Mouse (Mus musculus) midbrain, embryonic 16.5 days (tissue): Measurements from ENCODE around the gene Parvb. TPM values are rescaled to one million over a fixed set of nuclear protein-coding genes. Genes with fewer than 3 reads are reported as not detected.

Source experiments
- ATAC-seq: fragments of 200-750 bp; cut with Nextera tagmentation; 2 replicates; pipeline ENCODE4 v1.8.0; 2017; ENCODE audit warnings: moderate TSS enrichment
- H3K27ac ChIP-seq: fragments of 300-500 bp; sonication (generic); 2 replicates; pipeline ENCODE4 v1.5.1; 2014; ENCODE audit warnings: mild to moderate bottlenecking, low read length, mixed read lengths
- H3K27me3 ChIP-seq: fragments of 300-500 bp; sonication (generic); 2 replicates; pipeline ENCODE4 v1.6.1; 2014; ENCODE audit warnings: low read depth, low read length, mixed read lengths; ENCODE audit not compliant: control insufficient read depth, insufficient read depth
- H3K36me3 ChIP-seq: fragments of 300-500 bp; sonication (generic); 2 replicates; pipeline ENCODE4 v1.6.1; 2014; ENCODE audit warnings: mild to moderate bottlenecking, low read length, moderate library complexity, mixed read lengths; ENCODE audit not compliant: control insufficient read depth, insufficient read depth
- H3K4me1 ChIP-seq: fragments of 300-500 bp; sonication (generic); 2 replicates; pipeline ENCODE4 v1.6.1; 2014; ENCODE audit warnings: mild to moderate bottlenecking, low read length, mixed read lengths; ENCODE audit not compliant: control insufficient read depth, insufficient read depth
- H3K4me2 ChIP-seq: fragments of 300-500 bp; sonication (generic); 2 replicates; pipeline ENCODE4 v1.6.1; 2014; ENCODE audit warnings: mild to moderate bottlenecking, low read length, mixed read lengths
- H3K4me3 ChIP-seq: fragments of 300-500 bp; sonication (generic); 2 replicates; pipeline ENCODE4 v1.5.1; 2014; ENCODE audit warnings: low read depth, mild to moderate bottlenecking, low read length, moderate library complexity, mixed read lengths
- H3K9ac ChIP-seq: fragments of 300-500 bp; sonication (generic); 2 replicates; pipeline ENCODE4 v1.6.1; 2014; ENCODE audit warnings: low read depth, low read length, mixed read lengths
- H3K9me3 ChIP-seq: fragments of 300-500 bp; sonication (generic); replicated peaks from 2 replicates; pipeline ENCODE4 v1.6.1; 2014; ENCODE audit warnings: mild to moderate bottlenecking, low read length, mixed read lengths; ENCODE audit not compliant: control insufficient read depth, poor library complexity, severe bottlenecking
- WGBS: fragments of 180-500 bp; shearing (Covaris S2); extraction: QIAGEN DNeasy Blood & Tissue Kit; methylation state at CpG from one replicate; pipeline ENCODE4 v1.1.7; 2014; 5-methylcytosine and 5-hydroxymethylcytosine counted together
- polyA plus RNA-seq: library from polyadenylated mRNA; unstranded; fragments of >200 nt; fragmentation: Nextera tagmentation; extraction: Ambion mirVana; gene quantifications from 2 replicates; pipeline ENCODE4 v1.2.1, GENCODE M21; 2015

Parvb gene
- polyA plus RNA-seq, 1 experiment from 2014 or later = 4.3 TPM

DNA sequence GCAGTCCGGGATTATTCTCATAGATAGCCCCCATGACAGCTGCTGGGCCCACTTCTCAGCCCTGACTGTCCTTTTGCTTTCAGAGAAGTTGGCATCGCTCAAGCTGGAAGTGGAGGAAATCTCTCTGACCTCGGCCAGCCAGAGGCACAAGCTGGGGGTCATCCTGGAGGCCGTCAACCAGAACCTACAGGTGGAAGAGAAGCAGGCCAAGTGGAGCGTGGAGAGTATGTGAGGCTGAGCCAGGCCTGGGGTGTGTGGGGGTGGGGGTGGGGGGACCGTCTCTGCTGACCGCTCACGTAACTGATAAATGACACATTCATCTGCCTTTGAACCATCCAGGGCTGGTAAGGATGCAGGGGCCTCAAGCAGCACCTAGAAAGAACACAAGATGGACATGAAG lies 98.1 kb downstream of the Parvb start:
- Histone ChIP-seq H3K9me3 (no peaks in the 10 kb centered on the region), H3K9ac (no peak overlapping the region), H3K27ac (no peak overlapping the region), H3K4me3 (no peak overlapping the region), H3K4me2 (no peak overlapping the region), H3K36me3 (no peaks in the 10 kb centered on the region), H3K27me3 (no peaks in the 10 kb centered on the region), H3K4me1 (no peaks in the 10 kb centered on the region)
- no peak for ATAC-seq
- WGBS = 88% methylated on average over 8 of the region's 8 CpGs

- no peaks in the 10 kb centered on the region for H3K27me3 ChIP-seq
- no peak for ATAC-seq
- no peak overlapping the region for H3K4me3 ChIP-seq
- no peak overlapping the region for H3K9ac ChIP-seq
- no peak overlapping the region for H3K27ac ChIP-seq
- H3K36me3 ChIP-seq = no peaks in the 10 kb centered on the region
- 88% methylated on average over 4 of the region's 4 CpGs for WGBS
- H3K9me3 ChIP-seq = no peaks in the 10 kb centered on the region
- H3K4me1 ChIP-seq = no peaks in the 10 kb centered on the region
- no peak overlapping the region for H3K4me2 ChIP-seq
These were observed 99.3 kb downstream of the Parvb start for GRCm38 (mm10) chr15:84331066-84331612.

GRCm38 (mm10) chr15:84336281-84336817 lies 104.5 kb downstream of the Parvb start:
- no peaks in the 10 kb centered on the region for H3K4me1 ChIP-seq
- no peak overlapping the region for H3K4me2 ChIP-seq
- no peak for ATAC-seq
- H3K27ac ChIP-seq = peak overlapping the region; percentile 23; the same call in 1 of the 2 replicates
- H3K36me3 ChIP-seq = no peaks in the 10 kb centered on the region
- no peaks in the 10 kb centered on the region for H3K27me3 ChIP-seq
- no peak overlapping the region for H3K9ac ChIP-seq
- WGBS = 71% methylated on average over 12 of the region's 12 CpGs
- no peak overlapping the region for H3K4me3 ChIP-seq
- H3K9me3 ChIP-seq = no peaks in the 10 kb centered on the region

DNA sequence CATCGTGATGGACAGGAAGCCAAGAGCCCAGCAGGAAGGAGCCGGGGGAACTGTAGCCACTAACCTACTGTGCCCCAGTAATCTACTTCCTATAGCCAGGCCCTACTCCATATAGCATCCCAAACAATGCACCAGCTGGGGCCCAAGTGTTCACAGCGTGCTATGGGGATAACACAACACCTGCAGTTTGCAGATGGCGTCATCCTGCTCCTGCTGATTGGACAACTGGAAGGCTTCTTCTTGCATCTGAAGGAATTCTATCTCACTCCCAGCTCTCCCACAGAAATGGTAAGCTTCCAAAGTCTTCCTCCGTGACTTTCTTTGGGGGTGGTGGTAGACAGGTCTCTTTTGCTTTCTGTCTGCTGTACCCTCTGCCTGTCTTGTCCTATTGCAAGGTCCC lies 105.8 kb downstream of the Parvb start:
- WGBS = 73% methylated on average over 5 of the region's 5 CpGs
- H3K36me3 ChIP-seq = no peaks in the 10 kb centered on the region
- H3K4me3 ChIP-seq = no peak overlapping the region
- H3K4me2 ChIP-seq = no peak overlapping the region
- no peaks in the 10 kb centered on the region for H3K4me1 ChIP-seq
- ATAC-seq = no peak
- H3K27me3 ChIP-seq = no peaks in the 10 kb centered on the region
- no peak overlapping the region for H3K9ac ChIP-seq
- no peaks in the 10 kb centered on the region for H3K9me3 ChIP-seq
- H3K27ac ChIP-seq = no peak overlapping the region

GRCm38 (mm10) chr15:84340926-84341325 lies 109.1 kb downstream of the Parvb start:
- no peaks in the 10 kb centered on the region for H3K27me3 ChIP-seq
- no peak overlapping the region for H3K4me2 ChIP-seq
- H3K9ac ChIP-seq = no peak overlapping the region
- ATAC-seq = no peak
- peaks cover 9% of the 10 kb centered on the region; the same call in 1 of the 2 replicates for H3K4me1 ChIP-seq
- H3K27ac ChIP-seq = no peak overlapping the region
- WGBS = 74% methylated on average over 2 of the region's 2 CpGs
- H3K36me3 ChIP-seq = no peaks in the 10 kb centered on the region
- H3K4me3 ChIP-seq = no peak overlapping the region
- no peaks in the 10 kb centered on the region for H3K9me3 ChIP-seq

DNA sequence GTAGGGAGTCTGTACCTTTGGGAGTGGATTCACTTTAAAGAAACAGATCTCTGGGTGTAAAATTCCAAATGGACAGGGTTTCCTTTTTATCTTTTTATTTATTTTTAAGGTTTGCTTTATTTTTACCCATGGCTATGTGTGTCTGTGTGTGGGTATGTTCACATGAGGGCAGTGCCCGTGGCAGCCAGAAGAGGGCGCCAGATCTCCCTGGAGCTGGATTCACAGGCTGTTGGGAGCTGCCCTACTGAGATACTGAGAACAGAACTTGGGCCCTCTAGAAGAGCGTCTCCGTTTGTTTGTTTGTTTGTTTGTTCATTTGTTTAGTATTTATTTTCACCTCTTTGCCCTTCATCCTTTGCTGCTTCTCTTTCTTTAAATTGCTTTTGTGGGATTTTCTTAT lies 116.9 kb downstream of the Parvb start:
- ATAC-seq = no peak

GRCm38 (mm10) chr15:84349915-84350738 lies 118.3 kb downstream of the Parvb start:
- 60% methylated on average over 14 of the region's 14 CpGs for WGBS
- H3K4me2 ChIP-seq = no peak overlapping the region
- no peak for ATAC-seq

More for the DNA sequence above, 116.9 kb downstream of the Parvb start:
- Histone ChIP-seq H3K27ac (no peak overlapping the region), H3K36me3 (no peaks in the 10 kb centered on the region), H3K9ac (no peak overlapping the region), H3K4me1 (peaks cover 9% of the 10 kb centered on the region; the same call in 1 of the 2 replicates), H3K4me3 (no peak overlapping the region), H3K27me3 (no peaks in the 10 kb centered on the region), H3K4me2 (no peak overlapping the region), H3K9me3 (no peaks in the 10 kb centered on the region)
- 95% methylated on average over 4 of the region's 4 CpGs for WGBS

DNA sequence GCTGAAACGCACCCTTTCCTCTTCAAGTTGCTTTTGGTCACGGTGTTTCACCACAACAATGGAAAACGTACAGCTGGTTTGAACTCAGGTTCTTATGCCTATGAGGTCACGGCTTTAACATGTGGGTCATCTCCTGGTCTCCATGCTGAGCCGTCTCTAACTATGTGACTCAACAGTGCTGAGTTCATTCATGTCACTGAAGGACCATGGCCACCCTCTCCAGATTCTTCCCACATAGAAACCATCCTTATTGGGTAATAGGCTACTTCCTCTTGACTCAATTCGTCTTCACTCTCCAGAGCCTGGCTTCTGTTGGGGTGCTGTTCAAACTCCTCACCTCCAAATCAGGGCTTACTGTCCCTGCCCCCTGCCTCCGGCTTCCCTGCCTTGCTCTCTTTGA lies 119.5 kb downstream of the Parvb start:
- ATAC-seq = no peak
- Histone ChIP-seq H3K9ac (no peak overlapping the region), H3K9me3 (no peaks in the 10 kb centered on the region), H3K4me1 (no peaks in the 10 kb centered on the region), H3K4me3 (no peak overlapping the region), H3K27ac (no peak overlapping the region), H3K36me3 (no peaks in the 10 kb centered on the region), H3K4me2 (no peak overlapping the region), H3K27me3 (no peaks in the 10 kb centered on the region)
- WGBS = 84% methylated on average over 7 of the region's 7 CpGs

More at GRCm38 (mm10) chr15:84349915-84350738, 118.3 kb downstream of the Parvb start:
- Histone ChIP-seq H3K9me3 (no peaks in the 10 kb centered on the region), H3K27me3 (no peaks in the 10 kb centered on the region), H3K4me3 (no peak overlapping the region), H3K27ac (no peak overlapping the region), H3K9ac (no peak overlapping the region), H3K4me1 (peaks cover 2% of the 10 kb centered on the region; the same call in 1 of the 2 replicates), H3K36me3 (no peaks in the 10 kb centered on the region)
